ENCODE assay signal across 9 mouse cellular contexts in the genomic region with DNA sequence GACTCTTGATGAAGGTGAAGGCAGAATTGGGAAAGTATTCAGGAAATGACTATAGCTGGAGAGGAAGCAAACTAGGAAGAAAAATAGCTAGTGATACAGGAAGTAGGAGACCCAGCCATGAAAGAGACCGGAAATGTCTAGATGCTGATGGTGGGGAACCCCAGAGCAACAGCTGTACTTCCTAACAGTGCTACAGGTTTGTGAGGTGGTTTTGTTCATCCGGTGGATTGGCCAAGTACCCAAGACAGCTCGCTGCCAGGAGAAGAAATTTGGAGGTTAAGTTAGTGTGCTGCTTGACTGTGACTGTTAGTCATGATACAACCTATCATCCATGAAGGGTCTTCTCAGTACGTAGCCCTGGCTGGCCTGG.
DNase-seq lines count a peak whose midpoint lies in the region; ATAC-seq lines count a peak whose summit lies in the region.
"Had no signal": no experiment of that assay in that cellular context is flagged by ENCODE, and none has a peak within 500 bp of the region (broad histone marks: within the 10 kb centered on the region; RNA-seq: fewer than 3 reads in every experiment).

No protein-coding gene starts in this region.

- no peak overlapping the region for H3K4me3 ChIP-seq in limb, embryonic 10.5 days
- H3K4me3 ChIP-seq in stomach, embryonic 16.5 days (replicated peaks; ENCODE audit: low read length): no peak overlapping the region

- ATAC-seq in activated CD4-positive, CD25-positive, alpha-beta regulatory T cell, adult 4 months: peak; percentile 98
- ATAC-seq in stomach, embryonic 16.5 days (ENCODE audit: insufficient read depth, low FRiP score): no peak

- no peaks in the 10 kb centered on the region for H3K27me3 ChIP-seq in limb, embryonic 10.5 days (ENCODE audit: low read depth, poor library complexity, severe bottlenecking)
- H3K27me3 ChIP-seq in stomach, embryonic 16.5 days (ENCODE audit: control insufficient read depth, insufficient read depth, low read length): no peaks in the 10 kb centered on the region

- H3K27ac ChIP-seq in limb, embryonic 10.5 days: peak overlapping the region; percentile 39; the same call in 1 of the 2 replicates
- H3K27ac ChIP-seq in stomach, embryonic 16.5 days (ENCODE audit: low read length): peak overlapping the region; percentile 55; the same call in 1 of the 2 replicates

- no peak overlapping the region for H3K9ac ChIP-seq in stomach, embryonic 16.5 days (ENCODE audit: low read length)

- H3K9me3 ChIP-seq in limb, embryonic 10.5 days (replicated peaks): no peaks in the 10 kb centered on the region
- H3K9me3 ChIP-seq in stomach, embryonic 16.5 days (replicated peaks; ENCODE audit: control insufficient read depth, low read length): no peaks in the 10 kb centered on the region

- H3K4me2 ChIP-seq in stomach, embryonic 16.5 days (ENCODE audit: low read depth, low read length): no peak overlapping the region

- peak; percentile 20 for DNase-seq in kidney, postnatal 14 days
- no peak for DNase-seq in kidney, adult 18-20 months
- DNase-seq in limb, embryonic 10.5 days (ENCODE audit: low spot score): no peak
- no peak for DNase-seq in adrenal gland, adult 8-10 months
- DNase-seq in gastrocnemius, adult 8-10 months (ENCODE audit: low spot score in 2 of 2): no peak
- DNase-seq in gastrocnemius, postnatal 14 days: no peak
- DNase-seq: cerebellum, adult 8-10 months had no signal

- H3K4me1 ChIP-seq in limb, embryonic 10.5 days: peaks cover 18% of the 10 kb centered on the region
- no peaks in the 10 kb centered on the region; the same call in 1 of the 2 replicates for H3K4me1 ChIP-seq in stomach, embryonic 16.5 days (ENCODE audit: control insufficient read depth, insufficient read depth, low read length)

- H3K36me3 ChIP-seq in limb, embryonic 10.5 days: peaks cover 4% of the 10 kb centered on the region
- H3K36me3 ChIP-seq in stomach, embryonic 16.5 days (ENCODE audit: control insufficient read depth, insufficient read depth, low read length): no peaks in the 10 kb centered on the region

- WGBS in limb, embryonic 10.5 days: 85% methylated on average over 4 of the region's 4 CpGs
- WGBS in stomach, embryonic 16.5 days: 77% methylated on average over 4 of the region's 4 CpGs

- intact Hi-C loops in gastrocnemius, postnatal 14 days (cut with DNase I; ENCODE audit: low total_unique reads): no loop called here
